Mouse (Mus musculus) E14TG2a.4 (cell line): ENCODE measurements around the gene Zfp637.
A peak's percentile ranks its signal among the peaks of the same experiment; 100 is the strongest.

Source experiments
- H3K27me3 ChIP-seq: 2 replicates; pipeline ENCODE4 v1.6.1; 2014; ENCODE audit warnings: low read length, control low read depth; ENCODE audit not compliant: insufficient read depth
- H3K36me3 ChIP-seq: 2 replicates; pipeline ENCODE4 v1.6.1; 2014; ENCODE audit warnings: low read length, control low read depth; ENCODE audit not compliant: insufficient read depth
- H3K4me1 ChIP-seq: replicated peaks from 2 replicates; pipeline ENCODE4 v1.6.1; 2014; ENCODE audit warnings: low read depth, low read length, control low read depth
- H3K4me3 ChIP-seq: replicated peaks from 2 replicates; pipeline ENCODE4 v1.5.1; 2014; ENCODE audit warnings: mild to moderate bottlenecking, low read length
- H3K9me3 ChIP-seq: 2 replicates; pipeline ENCODE4 v1.6.1; 2014; ENCODE audit warnings: low read length, control low read depth
- CTCF ChIP-seq: conservative IDR thresholded peaks from 2 replicates; pipeline ENCODE4 v1.5.1; 2014; ENCODE audit warnings: low read length
- NANOG ChIP-seq: IDR thresholded peaks from 2 replicates; pipeline ENCODE4 v1.6.1; 2014; ENCODE audit warnings: borderline replicate concordance, low read length, mixed read lengths
- POU5F1 ChIP-seq: IDR thresholded peaks from 2 replicates; pipeline ENCODE4 v1.6.1; 2014; ENCODE audit warnings: low read length, borderline replicate concordance

The Zfp637 gene

DNA sequence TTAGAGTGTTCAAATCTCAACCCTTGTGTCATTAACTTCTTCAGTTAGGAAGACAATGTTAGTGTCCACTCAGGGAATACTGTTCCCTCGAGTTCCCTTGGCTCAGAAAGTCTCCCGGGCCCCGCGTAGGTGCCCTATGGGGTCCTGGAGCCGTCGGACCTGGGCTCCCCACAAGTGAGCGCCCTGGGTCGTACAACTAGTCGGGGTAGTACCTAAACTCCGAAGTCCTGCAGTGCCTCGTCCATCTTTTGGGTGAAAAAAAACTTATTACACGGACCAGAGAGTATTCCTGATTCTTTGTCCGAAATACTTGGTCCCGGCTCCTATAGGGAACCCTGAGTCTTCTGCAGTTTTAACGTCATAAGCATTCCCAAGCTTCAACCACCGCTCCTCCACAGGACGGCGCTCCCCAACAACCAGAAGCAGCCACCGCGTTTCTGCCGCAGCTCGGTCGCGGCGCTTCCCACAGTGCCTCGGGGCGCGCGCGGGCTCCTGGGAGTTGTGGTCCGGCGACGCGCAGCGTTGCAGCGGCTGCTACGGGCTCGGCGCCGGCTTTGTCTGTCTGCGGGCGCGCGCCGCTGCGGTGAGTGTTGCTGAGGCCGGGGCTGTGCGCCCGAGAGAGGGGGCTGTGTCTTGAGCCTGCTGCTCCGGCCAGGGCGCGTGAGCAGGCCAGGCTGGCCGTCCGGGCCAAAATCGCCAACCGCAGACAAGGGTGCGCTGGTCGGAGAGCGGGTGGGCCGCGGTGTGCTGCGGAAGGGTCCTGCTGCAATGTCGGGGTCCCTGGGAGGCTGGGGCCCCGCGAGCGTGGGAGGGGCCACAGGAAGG, at the start of gene Zfp637:
Gene Zfp637, plus strand, starts transcription at position 495 of the 825 bp plus-strand sequence.
- Histone ChIP-seq H3K27me3 (peaks cover 7% of the 10 kb centered on the region), H3K9me3 (no peaks in the 10 kb centered on the region), H3K36me3 (peaks cover 26% of the 10 kb centered on the region), H3K4me1 (peaks cover 23% of the 10 kb centered on the region), H3K4me3 (peak within 1 kb of the TSS; percentile 95)
- TF ChIP-seq POU5F1: no peak
- TF ChIP-seq NANOG: no peak
- no peak for TF ChIP-seq CTCF

DNA sequence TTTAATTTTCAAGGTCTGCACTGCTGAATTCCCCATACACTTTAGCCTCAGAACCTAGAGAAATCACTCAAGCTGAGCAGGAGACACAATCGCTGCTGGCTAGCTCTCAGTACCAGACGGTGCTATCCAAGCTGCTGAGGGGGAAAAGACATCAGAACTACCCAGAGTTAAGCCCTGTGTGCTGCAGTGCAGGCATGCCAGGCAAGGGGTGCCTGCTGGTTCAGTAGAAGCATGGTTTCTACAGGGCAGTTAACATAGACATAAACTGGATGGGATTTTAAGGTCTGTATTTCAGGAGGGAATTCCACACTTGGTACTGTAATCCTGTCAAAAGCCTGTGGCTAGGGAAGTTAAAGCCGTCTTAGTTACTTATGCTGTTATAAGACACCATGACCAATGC, 45.7 kb upstream of the Zfp637 start:
- no peaks in the 10 kb centered on the region for H3K36me3 ChIP-seq
- H3K9me3 ChIP-seq: peaks cover 10% of the 10 kb centered on the region
- H3K27me3 ChIP-seq: no peaks in the 10 kb centered on the region
- TF ChIP-seq NANOG (no peak), POU5F1 (no peak), CTCF (no peak)
- peaks cover 6% of the 10 kb centered on the region for H3K4me1 ChIP-seq
- H3K4me3 ChIP-seq: no peak overlapping the region

DNA sequence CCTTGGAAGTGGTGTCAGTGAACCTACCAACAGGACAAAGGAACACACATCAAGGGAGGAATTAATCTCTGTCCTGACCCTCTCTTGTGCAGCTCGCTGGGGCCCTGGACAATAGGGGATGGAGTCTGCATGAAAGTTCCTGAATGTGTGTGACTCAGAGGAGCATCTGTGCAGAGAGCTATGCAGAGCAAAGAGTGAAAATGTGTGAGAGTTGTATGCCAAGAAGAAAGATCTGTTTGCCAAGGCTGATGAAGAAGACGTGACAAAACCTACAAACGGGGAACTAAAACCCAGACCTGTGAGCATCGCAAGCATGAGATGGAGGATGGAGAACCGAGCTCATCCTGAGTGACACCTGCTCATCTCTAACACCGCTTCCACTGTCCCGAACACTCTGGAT, 40.2 kb upstream of the Zfp637 start:
- H3K4me1 ChIP-seq: peaks cover 6% of the 10 kb centered on the region
- TF ChIP-seq NANOG (no peak), POU5F1 (no peak), CTCF (no peak)
- H3K36me3 ChIP-seq: no peaks in the 10 kb centered on the region
- H3K4me3 ChIP-seq: no peak overlapping the region
- no peaks in the 10 kb centered on the region for H3K27me3 ChIP-seq
- H3K9me3 ChIP-seq: peaks cover 2% of the 10 kb centered on the region

DNA sequence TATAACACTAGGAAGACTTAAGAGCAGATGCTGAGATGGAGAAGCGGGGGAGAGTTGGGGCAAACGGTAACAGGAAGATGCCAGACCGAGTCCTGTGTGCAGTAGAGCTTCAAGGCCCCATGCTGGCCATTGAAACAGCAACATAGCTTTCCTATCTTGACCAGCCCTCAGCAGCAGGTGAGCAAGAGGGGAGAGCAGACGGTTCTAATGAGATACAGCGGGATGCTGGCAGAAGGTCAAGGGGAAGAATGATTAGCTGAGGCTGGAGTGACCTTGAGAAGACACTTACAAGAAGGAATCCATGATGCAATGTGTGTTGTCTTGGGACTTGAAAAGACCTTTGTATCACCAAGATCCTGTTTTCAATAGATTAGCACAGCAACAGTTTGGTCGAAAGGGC, 39.2 kb upstream of the Zfp637 start:
- Histone ChIP-seq H3K27me3 (no peaks in the 10 kb centered on the region), H3K4me1 (peaks cover 6% of the 10 kb centered on the region), H3K4me3 (no peak overlapping the region), H3K36me3 (no peaks in the 10 kb centered on the region), H3K9me3 (no peaks in the 10 kb centered on the region)
- no peak for TF ChIP-seq NANOG
- no peak for TF ChIP-seq POU5F1
- no peak for TF ChIP-seq CTCF

DNA sequence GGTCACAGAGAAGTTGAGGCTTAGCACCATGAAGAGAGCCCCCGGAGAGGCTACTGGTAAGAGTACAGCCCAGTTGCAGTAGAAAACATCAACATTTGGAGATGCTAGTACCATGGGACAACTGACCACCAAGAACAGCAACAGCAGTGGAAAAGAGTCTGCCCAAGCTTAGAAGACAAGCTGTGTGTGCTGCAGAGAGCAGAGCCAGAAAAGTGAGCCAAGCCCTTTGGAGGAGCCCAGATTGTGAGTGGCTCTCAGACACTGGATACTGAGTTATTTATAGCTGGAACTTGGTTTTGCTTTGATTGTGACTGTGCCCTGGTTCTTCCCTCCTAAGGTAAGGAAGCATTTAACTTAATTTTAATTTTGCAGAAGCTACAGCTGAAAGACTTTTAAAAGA, 33.2 kb upstream of the Zfp637 start:
- peaks cover 4% of the 10 kb centered on the region; the same call in 1 of the 2 replicates for H3K27me3 ChIP-seq
- H3K4me1 ChIP-seq: 0 out of 2 replicates have a peak, but pooled peaks cover 3% of the 10 kb centered on the region
- H3K4me3 ChIP-seq: no peak overlapping the region
- no peaks in the 10 kb centered on the region for H3K9me3 ChIP-seq
- TF ChIP-seq NANOG (no peak), CTCF (no peak), POU5F1 (no peak)
- no peaks in the 10 kb centered on the region for H3K36me3 ChIP-seq

DNA sequence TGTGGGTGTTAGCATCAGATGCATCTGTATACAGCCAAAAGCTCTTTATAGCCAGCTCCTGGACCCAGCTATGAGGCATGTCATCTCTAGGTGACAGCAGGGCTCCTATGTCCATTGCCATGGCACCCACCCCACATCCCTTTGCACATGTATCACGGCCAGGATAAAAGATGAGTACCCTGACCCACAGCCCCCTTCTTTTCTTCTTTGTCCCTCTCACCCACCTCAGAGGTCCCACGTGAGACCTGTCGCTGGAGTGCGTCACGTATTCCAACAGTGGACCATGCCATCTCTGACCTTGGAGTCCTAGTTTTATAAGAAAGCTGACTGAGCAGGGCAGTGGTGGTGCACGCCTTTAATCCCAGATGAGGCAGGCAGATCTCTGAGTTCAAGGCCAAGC, 31.2 kb upstream of the Zfp637 start:
- H3K36me3 ChIP-seq: no peaks in the 10 kb centered on the region
- no peak overlapping the region for H3K4me3 ChIP-seq
- H3K27me3 ChIP-seq: peaks cover 4% of the 10 kb centered on the region; the same call in 1 of the 2 replicates
- no peaks in the 10 kb centered on the region for H3K9me3 ChIP-seq
- TF ChIP-seq POU5F1: no peak
- TF ChIP-seq NANOG: no peak
- no peak for TF ChIP-seq CTCF
- peaks cover 5% of the 10 kb centered on the region; the same call in 1 of the 2 replicates for H3K4me1 ChIP-seq

DNA sequence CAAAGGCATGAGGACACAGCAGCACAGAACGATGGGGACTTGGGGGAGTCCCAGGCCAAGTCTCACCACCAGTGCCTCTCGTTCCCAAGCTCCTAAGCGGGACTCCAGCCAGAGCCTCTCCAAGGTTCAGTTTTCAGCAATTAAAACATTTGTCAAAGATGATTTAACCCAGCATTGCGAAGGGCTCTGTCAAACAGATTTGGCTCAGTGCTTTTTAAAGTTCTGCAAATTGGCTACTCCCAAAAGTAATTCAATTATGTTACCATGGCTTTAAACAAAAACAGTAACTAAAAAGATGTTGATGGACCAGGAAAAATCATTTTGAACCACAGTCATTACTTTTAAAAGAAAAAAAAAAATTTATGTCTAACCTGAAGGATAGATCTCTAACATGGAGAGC, 30.3 kb upstream of the Zfp637 start:
- Histone ChIP-seq H3K36me3 (no peaks in the 10 kb centered on the region), H3K9me3 (no peaks in the 10 kb centered on the region), H3K4me1 (peaks cover 8% of the 10 kb centered on the region; the same call in 1 of the 2 replicates), H3K4me3 (no peak overlapping the region), H3K27me3 (peaks cover 4% of the 10 kb centered on the region; the same call in 1 of the 2 replicates)
- TF ChIP-seq NANOG (no peak), POU5F1 (no peak), CTCF (no peak)

DNA sequence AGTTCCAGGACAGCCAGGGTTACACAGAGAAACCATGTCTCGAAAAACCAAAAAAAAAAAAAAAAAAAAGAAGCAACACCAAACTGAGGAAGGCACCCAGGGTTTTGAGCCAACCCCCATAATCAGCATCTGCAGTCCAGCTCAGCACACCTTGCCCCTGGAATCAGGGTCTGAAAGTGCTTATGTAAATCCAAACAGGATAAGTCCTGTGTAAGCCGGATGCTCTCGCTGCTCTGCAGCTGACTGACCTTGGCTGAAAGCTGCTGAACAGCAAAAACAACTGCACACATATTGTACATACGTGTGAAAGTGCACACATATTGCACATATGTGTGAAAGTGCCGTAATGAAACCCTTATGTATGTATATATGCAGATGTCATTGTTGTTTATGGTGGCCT, 29.7 kb upstream of the Zfp637 start:
- H3K4me3 ChIP-seq: no peak overlapping the region
- H3K4me1 ChIP-seq: peaks cover 8% of the 10 kb centered on the region; the same call in 1 of the 2 replicates
- TF ChIP-seq CTCF (no peak), NANOG (no peak), POU5F1 (no peak)
- H3K9me3 ChIP-seq: no peaks in the 10 kb centered on the region
- no peaks in the 10 kb centered on the region for H3K36me3 ChIP-seq
- peaks cover 4% of the 10 kb centered on the region; the same call in 1 of the 2 replicates for H3K27me3 ChIP-seq
